25 mouse cellular contexts compared by ENCODE assay signal in genomic region chr3:109360746-109361145, GRCm38 (mm10). TPM values are rescaled to one million over a fixed set of nuclear protein-coding genes. Genes with fewer than 3 reads are reported as not detected.
A peak's percentile ranks its signal among the peaks of the same experiment; 100 is the strongest.
DNase-seq lines count a peak whose midpoint lies in the region; ATAC-seq lines count a peak whose summit lies in the region.
"Had no signal": no experiment of that assay in that cellular context is flagged by ENCODE, and none has a peak within 500 bp of the region (broad histone marks: within the 10 kb centered on the region; RNA-seq: fewer than 3 reads in every experiment).

No protein-coding gene starts in this region.

- peak; percentile 30 for DNase-seq in embryonic facial prominence, embryonic 11.5 days (ENCODE audit: low spot score)
- DNase-seq in embryonic facial prominence, embryonic 10.5 days (ENCODE audit: low spot score), result no peak
- no peak for DNase-seq in hindbrain, embryonic 10.5 days (ENCODE audit: low spot score)
- no peak for DNase-seq in layer of hippocampus, adult 9-11 months
- DNase-seq: adrenal gland, postnatal 36 days; cerebellum, adult 11-12 months; cerebellum, postnatal 14 days; gastrocnemius, postnatal 14 days; heart, adult 2 months; heart, postnatal 14 days; lung, postnatal 14 days; thymus, postnatal 25 days had no signal

- H3K4me1 ChIP-seq in embryonic facial prominence, embryonic 11.5 days (ENCODE audit: control insufficient read depth, insufficient read depth, low read length), result no peaks in the 10 kb centered on the region
- peaks cover 3% of the 10 kb centered on the region; the same call in 1 of the 2 replicates for H3K4me1 ChIP-seq in embryonic facial prominence, embryonic 10.5 days
- H3K4me1 ChIP-seq in hindbrain, embryonic 10.5 days (replicated peaks), result no peaks in the 10 kb centered on the region
- H3K4me1 ChIP-seq: forebrain, embryonic 10.5 days; intestine, embryonic 15.5 days; stomach, embryonic 15.5 days had no signal

- H3K27ac ChIP-seq in embryonic facial prominence, embryonic 11.5 days (replicated peaks; ENCODE audit: low read depth, low read length), result no peak overlapping the region
- no peak overlapping the region for H3K27ac ChIP-seq in embryonic facial prominence, embryonic 10.5 days (replicated peaks)
- no peak overlapping the region for H3K27ac ChIP-seq in hindbrain, embryonic 10.5 days
- H3K27ac ChIP-seq: forebrain, embryonic 10.5 days; heart, adult 2 months; heart, embryonic 13.5 days; hindbrain, embryonic 14.5 days; intestine, embryonic 15.5 days; left cerebral cortex, adult 2 months; liver, embryonic 14.5 days; stomach, embryonic 15.5 days had no signal

- H3K36me3 ChIP-seq in embryonic facial prominence, embryonic 11.5 days (replicated peaks; ENCODE audit: control insufficient read depth, insufficient read depth, low read depth, low read length), result no peaks in the 10 kb centered on the region
- no peaks in the 10 kb centered on the region for H3K36me3 ChIP-seq in embryonic facial prominence, embryonic 10.5 days (replicated peaks)
- H3K36me3 ChIP-seq in hindbrain, embryonic 10.5 days, result no peaks in the 10 kb centered on the region
- H3K36me3 ChIP-seq: forebrain, embryonic 10.5 days; heart, embryonic 13.5 days; intestine, embryonic 15.5 days; kidney, embryonic 15.5 days; stomach, embryonic 15.5 days had no signal

- H3K9me3 ChIP-seq in embryonic facial prominence, embryonic 11.5 days (replicated peaks; ENCODE audit: control insufficient read depth, low read length), result no peaks in the 10 kb centered on the region
- no peaks in the 10 kb centered on the region for H3K9me3 ChIP-seq in embryonic facial prominence, embryonic 10.5 days
- no peaks in the 10 kb centered on the region for H3K9me3 ChIP-seq in hindbrain, embryonic 10.5 days
- H3K9me3 ChIP-seq: forebrain, embryonic 10.5 days; heart, embryonic 13.5 days; intestine, embryonic 15.5 days; kidney, embryonic 15.5 days; stomach, embryonic 15.5 days had no signal

- no peak overlapping the region for H3K9ac ChIP-seq in embryonic facial prominence, embryonic 11.5 days (replicated peaks; ENCODE audit: low read length)
- H3K9ac ChIP-seq: heart, embryonic 13.5 days; hindbrain, embryonic 14.5 days; intestine, embryonic 15.5 days; kidney, embryonic 15.5 days; liver, embryonic 14.5 days; stomach, embryonic 15.5 days had no signal

- WGBS in embryonic facial prominence, embryonic 11.5 days, result 64% methylated on average over 4 of the region's 4 CpGs
- 70% methylated on average over 4 of the region's 4 CpGs for WGBS in embryonic facial prominence, embryonic 10.5 days
- WGBS in hindbrain, embryonic 10.5 days, result 89% methylated on average over 4 of the region's 4 CpGs

- no peak overlapping the region for H3K4me3 ChIP-seq in embryonic facial prominence, embryonic 11.5 days (ENCODE audit: low read depth, low read length)
- H3K4me3 ChIP-seq in embryonic facial prominence, embryonic 10.5 days, result no peak overlapping the region
- H3K4me3 ChIP-seq in hindbrain, embryonic 10.5 days, result no peak overlapping the region
- H3K4me3 ChIP-seq: forebrain, embryonic 10.5 days; heart, adult 2 months; heart, embryonic 13.5 days; intestine, embryonic 15.5 days; kidney, embryonic 15.5 days; left cerebral cortex, adult 2 months; stomach, embryonic 15.5 days had no signal

- no peak overlapping the region for H3K4me2 ChIP-seq in embryonic facial prominence, embryonic 11.5 days (ENCODE audit: low read depth, low read length)
- H3K4me2 ChIP-seq: heart, embryonic 13.5 days; hindbrain, embryonic 14.5 days; intestine, embryonic 15.5 days; kidney, embryonic 15.5 days; stomach, embryonic 15.5 days had no signal

- H3K27me3 ChIP-seq in embryonic facial prominence, embryonic 11.5 days (ENCODE audit: control insufficient read depth, insufficient read depth, low read length), result no peaks in the 10 kb centered on the region
- H3K27me3 ChIP-seq in embryonic facial prominence, embryonic 10.5 days (replicated peaks; ENCODE audit: low read depth, poor library complexity, severe bottlenecking), result no peaks in the 10 kb centered on the region
- no peaks in the 10 kb centered on the region for H3K27me3 ChIP-seq in hindbrain, embryonic 10.5 days (ENCODE audit: insufficient read depth, poor library complexity, severe bottlenecking)
- H3K27me3 ChIP-seq: heart, embryonic 13.5 days; intestine, embryonic 15.5 days; kidney, embryonic 15.5 days; stomach, embryonic 15.5 days had no signal

- ATAC-seq in embryonic facial prominence, embryonic 11.5 days (replicated peaks; ENCODE audit: insufficient number of reproducible peaks, low FRiP score, low TSS enrichment, low read depth), result no peak
- peak; percentile 74 for ATAC-seq in CD4-positive, CD25-positive, alpha-beta regulatory T cell, adult 4 months
- peak; percentile 12 to 19; a peak in 3 of 4 replicates for ATAC-seq in hematopoietic stem cell, adult 5-6 weeks (replicated peaks in 1 of 2; ENCODE audit: insufficient read depth in 1 of 2, low FRiP score in 2 of 2, low TSS enrichment in 1 of 2, low read depth in 1 of 2, poor library complexity in 2 of 2, severe bottlenecking in 2 of 2)
- ATAC-seq in monocyte, adult 5-6 weeks (replicated peaks; ENCODE audit: insufficient number of reproducible peaks, low FRiP score, low TSS enrichment, poor library complexity, severe bottlenecking), result peak; percentile 27
- ATAC-seq: forebrain, embryonic 16.5 days; intestine, embryonic 15.5 days; midbrain, embryonic 16.5 days had no signal

RNA-seq across cellular contexts. Expression of gene Vav3, which starts 20.3 kb away (rescaled TPM):
- 7.2 TPM in 2 replicates for polyA plus RNA-seq in embryonic facial prominence, embryonic 11.5 days (2014; fragmentation: Nextera tagmentation; extraction: Ambion mirVana)
- polyA plus RNA-seq in embryonic facial prominence, embryonic 10.5 days (2016; fragmentation: Nextera tagmentation; extraction: Ambion mirVana), result 5.3 and 6.1 TPM in 2 replicates
- 10 to 100 TPM; 10.1 to 13.1 TPM for polyA plus RNA-seq in CD4-positive, CD25-positive, alpha-beta regulatory T cell, adult 4 months (2017; shearing (Covaris generic))
- total RNA-seq in hematopoietic stem cell, adult 5-6 weeks (2017), result 71.3 and 132 TPM in 2 replicates
- 78.0 to 89.2 TPM (median 78.1 TPM) in 3 replicates for total RNA-seq in monocyte, adult 5-6 weeks (2017)
- 8.9 and 12.2 TPM in 2 replicates for polyA plus RNA-seq in hindbrain, embryonic 10.5 days (2016; fragmentation: Nextera tagmentation; extraction: Ambion mirVana)
